Mouse (Mus musculus) heart, postnatal 25 days (tissue): ENCODE data around the gene Fam120a. TPM values are rescaled to one million over a fixed set of nuclear protein-coding genes. Genes with fewer than 3 reads are reported as not detected.

Experiments
- total RNA-seq, 2 experiments: library from RNA; stranded (reverse); gene quantifications; 2 replicates each; pipeline ENCODE4 v1.2.3; 2021

Fam120a gene
- total RNA-seq, 2 experiments from 2014 or later = 110 to 116 TPM

Other genes with a start within 250 kb of the Fam120a start
- 10 to 100 TPM; 25.4 to 29.0 TPM for gene Phf2, start 96.9 kb downstream of the Fam120a start, total RNA-seq
- gene Wnk2, start 180.0 kb upstream of the Fam120a start, total RNA-seq = 10 to 100 TPM; 71.4 to 78.2 TPM
- gene Ninj1, start 219.5 kb upstream of the Fam120a start, total RNA-seq = 100 to 1,000 TPM; 101 to 109 TPM
- gene Card19, start 248.0 kb upstream of the Fam120a start, total RNA-seq = 100 to 1,000 TPM; 152 to 154 TPM